ENCODE assay signal across 40 mouse cellular contexts in the genomic region with DNA sequence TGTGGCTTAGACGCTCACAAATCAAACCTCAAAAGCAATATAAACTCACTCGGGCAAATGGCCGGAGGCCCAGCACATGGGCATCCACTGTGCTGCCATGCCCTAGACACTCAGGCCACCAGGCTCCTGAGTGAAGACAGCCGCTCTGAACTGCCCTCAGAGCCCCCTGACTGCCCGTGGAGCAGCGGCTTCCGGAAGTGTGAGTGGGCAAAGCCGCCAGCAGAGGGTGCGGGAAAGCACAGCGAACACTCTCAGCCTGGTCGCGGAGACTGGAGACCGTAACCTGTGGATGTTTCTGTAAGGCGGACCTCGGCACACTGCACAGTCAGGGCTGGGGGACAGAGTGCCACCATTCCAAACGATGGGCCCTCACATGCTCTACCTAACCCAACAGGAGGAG. TPM values are rescaled to one million over a fixed set of nuclear protein-coding genes. Genes with fewer than 3 reads are reported as not detected.
DNase-seq lines count a peak whose midpoint lies in the region; ATAC-seq and TF ChIP-seq lines count a peak whose summit lies in the region.
"Had no signal": no experiment of that assay in that cellular context is flagged by ENCODE, and none has a peak within 500 bp of the region (broad histone marks: within the 10 kb centered on the region; RNA-seq: fewer than 3 reads in every experiment).

No protein-coding gene starts in this region.

- no peak overlapping the region for H3K4me3 ChIP-seq in hindbrain, postnatal 0 days (ENCODE audit: low read length)
- no peak overlapping the region for H3K4me3 ChIP-seq in hindbrain, embryonic 12.5 days
- H3K4me3 ChIP-seq in lung, postnatal 0 days (ENCODE audit: low read depth, low read length): no peak overlapping the region
- H3K4me3 ChIP-seq: embryonic facial prominence, embryonic 13.5 days; forebrain, embryonic 10.5 days; forebrain, embryonic 15.5 days; heart, embryonic 10.5 days; heart, embryonic 15.5 days; hindbrain, embryonic 13.5 days; limb, embryonic 10.5 days; limb, embryonic 15.5 days; neural tube, embryonic 15.5 days had no signal

- H3K36me3 ChIP-seq in hindbrain, postnatal 0 days (ENCODE audit: insufficient read depth, low read length): peaks cover 31% of the 10 kb centered on the region
- peaks cover 49% of the 10 kb centered on the region for H3K36me3 ChIP-seq in hindbrain, embryonic 12.5 days
- H3K36me3 ChIP-seq in lung, postnatal 0 days (ENCODE audit: insufficient read depth, low read length): 0 out of 2 replicates have a peak, but pooled peaks cover 7% of the 10 kb centered on the region

- H3K27ac ChIP-seq in hindbrain, postnatal 0 days: no peak overlapping the region
- H3K27ac ChIP-seq in hindbrain, embryonic 12.5 days: no peak overlapping the region
- H3K27ac ChIP-seq in lung, postnatal 0 days (ENCODE audit: low read length): no peak overlapping the region
- H3K27ac ChIP-seq: embryonic facial prominence, embryonic 13.5 days; forebrain, embryonic 10.5 days; forebrain, embryonic 15.5 days; heart, embryonic 10.5 days; heart, embryonic 15.5 days; hindbrain, embryonic 13.5 days; limb, embryonic 10.5 days; limb, embryonic 15.5 days; macrophage; neural tube, embryonic 15.5 days had no signal

- H3K4me1 ChIP-seq in hindbrain, postnatal 0 days (ENCODE audit: insufficient read depth, low read length): no peaks in the 10 kb centered on the region
- no peaks in the 10 kb centered on the region for H3K4me1 ChIP-seq in hindbrain, embryonic 12.5 days
- H3K4me1 ChIP-seq in lung, postnatal 0 days (ENCODE audit: insufficient read depth, low read depth, low read length): no peaks in the 10 kb centered on the region; the same call in 1 of the 2 replicates
- H3K4me1 ChIP-seq: embryonic facial prominence, embryonic 13.5 days; forebrain, embryonic 15.5 days; limb, embryonic 10.5 days; limb, embryonic 15.5 days; neural tube, embryonic 15.5 days had no signal

- peak; percentile 16 for DNase-seq in cerebellum, adult 9-10 months
- DNase-seq in cerebellum, adult 11-12 months: no peak
- DNase-seq in hindbrain, postnatal 0 days (ENCODE audit: low spot score): no peak
- DNase-seq in lung, postnatal 0 days (ENCODE audit: low spot score): no peak
- DNase-seq in lung, postnatal 25 days (ENCODE audit: low spot score): no peak
- no peak for DNase-seq in adipocyte (ENCODE audit: low spot score)
- DNase-seq: cerebellum, adult 8-10 months; heart, postnatal 36 days; kidney, adult 18-20 months; layer of hippocampus, adult 9-11 months; midbrain, embryonic 14.5 days; retina, postnatal 1 day; spleen, adult 18-20 months; thymus, postnatal 14 days had no signal

- TF ChIP-seq CTCF in hindbrain, postnatal 0 days (IDR thresholded peaks at IDR 0.05; ENCODE audit: low read depth): peak; percentile 19; the same call in 1 of the 2 replicates
- 0 out of 2 replicates have a peak, but pooled peaks have one; percentile 11 for TF ChIP-seq CTCF in lung, postnatal 0 days (IDR thresholded peaks at IDR 0.05)

- no peak overlapping the region for H3K4me2 ChIP-seq in hindbrain, postnatal 0 days (ENCODE audit: low read depth, low read length)
- H3K4me2 ChIP-seq in hindbrain, embryonic 12.5 days (replicated peaks): no peak overlapping the region
- no peak overlapping the region for H3K4me2 ChIP-seq in lung, postnatal 0 days (replicated peaks; ENCODE audit: low read depth, low read length)
- H3K4me2 ChIP-seq: embryonic facial prominence, embryonic 13.5 days; forebrain, embryonic 15.5 days; heart, embryonic 15.5 days; hindbrain, embryonic 13.5 days; limb, embryonic 15.5 days; neural tube, embryonic 15.5 days had no signal

- no peaks in the 10 kb centered on the region for H3K27me3 ChIP-seq in hindbrain, postnatal 0 days (ENCODE audit: insufficient read depth, low read length)
- no peaks in the 10 kb centered on the region for H3K27me3 ChIP-seq in hindbrain, embryonic 12.5 days
- H3K27me3 ChIP-seq in lung, postnatal 0 days (replicated peaks; ENCODE audit: insufficient read depth, low read length): no peaks in the 10 kb centered on the region
- H3K27me3 ChIP-seq: CH12.LX; embryonic facial prominence, embryonic 13.5 days; forebrain, embryonic 15.5 days; heart, embryonic 15.5 days; hindbrain, embryonic 13.5 days; limb, embryonic 15.5 days; neural tube, embryonic 15.5 days had no signal

- ATAC-seq in hindbrain, postnatal 0 days: no peak
- ATAC-seq in hindbrain, embryonic 12.5 days (ENCODE audit: low FRiP score): no peak
- ATAC-seq in lung, postnatal 0 days: no peak
- ATAC-seq: forebrain, embryonic 15.5 days had no signal

- no peak for TF ChIP-seq EP300 in lung, postnatal 0 days (IDR thresholded peaks at IDR 0.05)

- WGBS in hindbrain, postnatal 0 days: 91% methylated on average over 16 of the region's 16 CpGs
- 93% methylated on average over 16 of the region's 16 CpGs for WGBS in hindbrain, embryonic 12.5 days
- WGBS in lung, postnatal 0 days: 83% methylated on average over 16 of the region's 16 CpGs

- no peak overlapping the region for H3K9ac ChIP-seq in hindbrain, postnatal 0 days (replicated peaks; ENCODE audit: low read length)
- no peak overlapping the region for H3K9ac ChIP-seq in hindbrain, embryonic 12.5 days
- H3K9ac ChIP-seq in lung, postnatal 0 days (replicated peaks; ENCODE audit: low read depth): no peak overlapping the region
- H3K9ac ChIP-seq: embryonic facial prominence, embryonic 13.5 days; forebrain, embryonic 15.5 days; heart, embryonic 15.5 days; hindbrain, embryonic 13.5 days; limb, embryonic 15.5 days; neural tube, embryonic 15.5 days had no signal

- H3K9me3 ChIP-seq in hindbrain, postnatal 0 days (ENCODE audit: low read length): no peaks in the 10 kb centered on the region
- H3K9me3 ChIP-seq in hindbrain, embryonic 12.5 days (replicated peaks): no peaks in the 10 kb centered on the region
- H3K9me3 ChIP-seq in lung, postnatal 0 days (ENCODE audit: low read length): no peaks in the 10 kb centered on the region
- H3K9me3 ChIP-seq: embryonic facial prominence, embryonic 13.5 days; forebrain, embryonic 10.5 days; forebrain, embryonic 15.5 days; heart, embryonic 10.5 days; heart, embryonic 15.5 days; hindbrain, embryonic 13.5 days; limb, embryonic 10.5 days; limb, embryonic 15.5 days; neural tube, embryonic 15.5 days had no signal

RNA-seq across cellular contexts. Expression of a gene that starts 14.4 kb away (rescaled TPM):
- total RNA-seq in hindbrain, postnatal 0 days (2014; rRNA removed): 1.1 TPM in 1 of 2 replicates, not detected in the other
- polyA plus RNA-seq in hindbrain, postnatal 0 days (2015; fragmentation: Nextera tagmentation; extraction: Ambion mirVana): not detected in 2 replicates
- polyA plus RNA-seq in hindbrain, embryonic 12.5 days (2016; fragmentation: Nextera tagmentation; extraction: Ambion mirVana): not detected in 2 replicates
- not detected in 2 replicates for polyA plus RNA-seq in lung, postnatal 0 days (2015; fragmentation: Nextera tagmentation; extraction: Ambion mirVana)
- total RNA-seq: adrenal gland, adult 2 months; adrenal gland, postnatal 4 days; CH12.LX; common myeloid progenitor, adult 5-6 weeks; gastrocnemius, adult 8-10 months; granulocyte monocyte progenitor cell, adult 5-6 weeks; heart, postnatal 36 days; left cerebral cortex, postnatal 10 days; megakaryocyte-erythroid progenitor cell, adult 5-6 weeks had no signal
- polyA plus RNA-seq: adrenal gland, adult 2 months; C2C12; embryonic facial prominence, embryonic 13.5 days; forebrain, embryonic 10.5 days; forebrain, embryonic 15.5 days; frontal cortex, adult 2 months; heart, embryonic 10.5 days; heart, embryonic 15.5 days; hindbrain, embryonic 13.5 days; kidney, embryonic 16.5 days; limb, embryonic 10.5 days; limb, embryonic 15.5 days; liver, embryonic 16.5 days; lung, embryonic 16.5 days; macrophage; neural tube, embryonic 15.5 days; stomach, embryonic 16.5 days; urinary bladder, adult 2 months had no signal

RNA-seq across cellular contexts. Expression of a gene that starts 20.1 kb away (rescaled TPM):
- 70.4 and 77.4 TPM in 2 replicates for total RNA-seq in hindbrain, postnatal 0 days (2014; rRNA removed)
- polyA plus RNA-seq in hindbrain, postnatal 0 days (2015; fragmentation: Nextera tagmentation; extraction: Ambion mirVana): 33.2 and 34.9 TPM in 2 replicates
- polyA plus RNA-seq in hindbrain, embryonic 12.5 days (2016; fragmentation: Nextera tagmentation; extraction: Ambion mirVana): 25.3 and 27.0 TPM in 2 replicates
- 12.1 and 13.9 TPM in 2 replicates for polyA plus RNA-seq in lung, postnatal 0 days (2015; fragmentation: Nextera tagmentation; extraction: Ambion mirVana)

RNA-seq across cellular contexts. Expression of a gene that starts 31.6 kb away (rescaled TPM):
- total RNA-seq in hindbrain, postnatal 0 days (2014; rRNA removed): 274 and 288 TPM in 2 replicates
- polyA plus RNA-seq in hindbrain, postnatal 0 days (2015; fragmentation: Nextera tagmentation; extraction: Ambion mirVana): 346 and 360 TPM in 2 replicates
- polyA plus RNA-seq in hindbrain, embryonic 12.5 days (2016; fragmentation: Nextera tagmentation; extraction: Ambion mirVana): 292 and 300 TPM in 2 replicates
- 411 and 449 TPM in 2 replicates for polyA plus RNA-seq in lung, postnatal 0 days (2015; fragmentation: Nextera tagmentation; extraction: Ambion mirVana)
